Mouse (Mus musculus): ENCODE results near the gene Plpp1. TPM values are rescaled to one million over a fixed set of nuclear protein-coding genes. Genes with fewer than 3 reads are reported as not detected.

The Plpp1 gene
- total and polyA plus RNA-seq, 2 experiments from 2014 or later = 59.9 to 87.2 TPM

GRCm38 (mm10) chr13:112755507-112756010, 45.0 kb upstream of the Plpp1 start:
- no peaks in the 10 kb centered on the region for H3K36me3 ChIP-seq (ENCODE audit: insufficient read depth, low read length)
- ATAC-seq (ENCODE audit: low FRiP score) (0 out of 2 replicates have a peak, but pooled peaks have one; percentile 15), DNase-seq (ENCODE audit: low spot score) (peak; percentile 56)
- WGBS = 50% methylated on average over 11 of the region's 11 CpGs
- no peak overlapping the region for H3K27ac ChIP-seq (ENCODE audit: low read depth, low read length)
- H3K27me3 ChIP-seq (ENCODE audit: insufficient read depth, low read length) = no peaks in the 10 kb centered on the region
- no peak overlapping the region for H3K4me2 ChIP-seq (ENCODE audit: low read depth, low read length, poor library complexity, severe bottlenecking)
- no peaks in the 10 kb centered on the region for H3K4me1 ChIP-seq (ENCODE audit: insufficient read depth, low read length)
- H3K9me3 ChIP-seq (ENCODE audit: low read length) = no peaks in the 10 kb centered on the region
- no peak for TF ChIP-seq CTCF (IDR thresholded peaks at IDR 0.05)
- H3K9ac ChIP-seq (replicated peaks; ENCODE audit: low read length, poor library complexity, severe bottlenecking) = no peak overlapping the region
- H3K4me3 ChIP-seq (ENCODE audit: low read depth, low read length) = no peak overlapping the region

GRCm38 (mm10) chr13:112757395-112757794, 43.2 kb upstream of the Plpp1 start:
- DNase-seq (ENCODE audit: low spot score) (no peak), ATAC-seq (ENCODE audit: low FRiP score) (no peak)
- 86% methylated on average over 9 of the region's 9 CpGs for WGBS
- no peak overlapping the region for H3K9ac ChIP-seq (replicated peaks; ENCODE audit: low read length, poor library complexity, severe bottlenecking)
- H3K36me3 ChIP-seq (ENCODE audit: insufficient read depth, low read length) = no peaks in the 10 kb centered on the region
- no peak overlapping the region for H3K27ac ChIP-seq (ENCODE audit: low read depth, low read length)
- H3K9me3 ChIP-seq (ENCODE audit: low read length) = no peaks in the 10 kb centered on the region
- no peak for TF ChIP-seq CTCF (IDR thresholded peaks at IDR 0.05)
- no peaks in the 10 kb centered on the region for H3K27me3 ChIP-seq (ENCODE audit: insufficient read depth, low read length)
- no peaks in the 10 kb centered on the region for H3K4me1 ChIP-seq (ENCODE audit: insufficient read depth, low read length)
- no peak overlapping the region for H3K4me2 ChIP-seq (ENCODE audit: low read depth, low read length, poor library complexity, severe bottlenecking)
- no peak overlapping the region for H3K4me3 ChIP-seq (ENCODE audit: low read depth, low read length)

GRCm38 (mm10) chr13:112758546-112759090, 42.0 kb upstream of the Plpp1 start:
- no peak overlapping the region for H3K9ac ChIP-seq (replicated peaks; ENCODE audit: low read length, poor library complexity, severe bottlenecking)
- no peak for TF ChIP-seq CTCF (IDR thresholded peaks at IDR 0.05)
- H3K4me2 ChIP-seq (ENCODE audit: low read depth, low read length, poor library complexity, severe bottlenecking) = no peak overlapping the region
- H3K36me3 ChIP-seq (ENCODE audit: insufficient read depth, low read length) = no peaks in the 10 kb centered on the region
- H3K9me3 ChIP-seq (ENCODE audit: low read length) = no peaks in the 10 kb centered on the region
- H3K27ac ChIP-seq (ENCODE audit: low read depth, low read length) = no peak overlapping the region
- no peaks in the 10 kb centered on the region for H3K27me3 ChIP-seq (ENCODE audit: insufficient read depth, low read length)
- DNase-seq (ENCODE audit: low spot score) = no peak
- H3K4me3 ChIP-seq (ENCODE audit: low read depth, low read length) = no peak overlapping the region
- no peaks in the 10 kb centered on the region for H3K4me1 ChIP-seq (ENCODE audit: insufficient read depth, low read length)
- WGBS = 87% methylated on average over 6 of the region's 6 CpGs
- ATAC-seq (ENCODE audit: low FRiP score) = no peak

- no peaks in the 10 kb centered on the region for H3K9me3 ChIP-seq (ENCODE audit: low read length)
- 84% methylated on average over 9 of the region's 9 CpGs for WGBS
Measured at GRCm38 (mm10) chr13:112759364-112759763, 41.2 kb upstream of the Plpp1 start.

GRCm38 (mm10) chr13:112759777-112760537, 40.6 kb upstream of the Plpp1 start:
- 64% methylated on average over 15 of the region's 15 CpGs for WGBS
- Histone ChIP-seq H3K4me2 (ENCODE audit: low read depth, low read length, poor library complexity, severe bottlenecking) (no peak overlapping the region), H3K27me3 (ENCODE audit: insufficient read depth, low read length) (no peaks in the 10 kb centered on the region), H3K36me3 (ENCODE audit: insufficient read depth, low read length) (no peaks in the 10 kb centered on the region), H3K4me3 (ENCODE audit: low read depth, low read length) (no peak overlapping the region), H3K9ac (replicated peaks; ENCODE audit: low read length, poor library complexity, severe bottlenecking) (no peak overlapping the region), H3K27ac (ENCODE audit: low read depth, low read length) (no peak overlapping the region), H3K9me3 (ENCODE audit: low read length) (no peaks in the 10 kb centered on the region), H3K4me1 (ENCODE audit: insufficient read depth, low read length) (no peaks in the 10 kb centered on the region)
- TF ChIP-seq CTCF (IDR thresholded peaks at IDR 0.05) = no peak
- 0 out of 2 replicates have a peak, but pooled peaks have one; percentile 35 for ATAC-seq (ENCODE audit: low FRiP score)
- DNase-seq (ENCODE audit: low spot score) = no peak

More at GRCm38 (mm10) chr13:112759364-112759763, 41.2 kb upstream of the Plpp1 start:
- Histone ChIP-seq H3K27me3 (ENCODE audit: insufficient read depth, low read length) (no peaks in the 10 kb centered on the region), H3K27ac (ENCODE audit: low read depth, low read length) (no peak overlapping the region), H3K4me3 (ENCODE audit: low read depth, low read length) (no peak overlapping the region), H3K36me3 (ENCODE audit: insufficient read depth, low read length) (no peaks in the 10 kb centered on the region), H3K4me2 (ENCODE audit: low read depth, low read length, poor library complexity, severe bottlenecking) (no peak overlapping the region), H3K4me1 (ENCODE audit: insufficient read depth, low read length) (no peaks in the 10 kb centered on the region), H3K9ac (replicated peaks; ENCODE audit: low read length, poor library complexity, severe bottlenecking) (no peak overlapping the region)
- ATAC-seq (ENCODE audit: low FRiP score) (no peak), DNase-seq (ENCODE audit: low spot score) (no peak)
- TF ChIP-seq CTCF (IDR thresholded peaks at IDR 0.05) = no peak

- Histone ChIP-seq H3K36me3 (ENCODE audit: insufficient read depth, low read length) (no peaks in the 10 kb centered on the region), H3K9ac (replicated peaks; ENCODE audit: low read length, poor library complexity, severe bottlenecking) (no peak overlapping the region), H3K27ac (ENCODE audit: low read depth, low read length) (no peak overlapping the region), H3K4me3 (ENCODE audit: low read depth, low read length) (no peak overlapping the region), H3K27me3 (ENCODE audit: insufficient read depth, low read length) (no peaks in the 10 kb centered on the region), H3K4me2 (ENCODE audit: low read depth, low read length, poor library complexity, severe bottlenecking) (no peak overlapping the region), H3K9me3 (ENCODE audit: low read length) (no peaks in the 10 kb centered on the region), H3K4me1 (ENCODE audit: insufficient read depth, low read length) (no peaks in the 10 kb centered on the region)
- ATAC-seq (ENCODE audit: low FRiP score) (no peak), DNase-seq (ENCODE audit: low spot score) (no peak)
- 47% methylated on average over 1 of the region's 1 CpGs for WGBS
- no peak for TF ChIP-seq CTCF (IDR thresholded peaks at IDR 0.05)
Measured at GRCm38 (mm10) chr13:112760538-112760881, 40.1 kb upstream of the Plpp1 start.

Data from midbrain, postnatal 0 days (tissue).